Mouse (Mus musculus): ENCODE data around the gene Luzp1. TPM values are rescaled to one million over a fixed set of nuclear protein-coding genes. Genes with fewer than 3 reads are reported as not detected.

The Luzp1 gene
- polyA plus RNA-seq, 1 experiment from 2014 or later = 108 TPM

DNA sequence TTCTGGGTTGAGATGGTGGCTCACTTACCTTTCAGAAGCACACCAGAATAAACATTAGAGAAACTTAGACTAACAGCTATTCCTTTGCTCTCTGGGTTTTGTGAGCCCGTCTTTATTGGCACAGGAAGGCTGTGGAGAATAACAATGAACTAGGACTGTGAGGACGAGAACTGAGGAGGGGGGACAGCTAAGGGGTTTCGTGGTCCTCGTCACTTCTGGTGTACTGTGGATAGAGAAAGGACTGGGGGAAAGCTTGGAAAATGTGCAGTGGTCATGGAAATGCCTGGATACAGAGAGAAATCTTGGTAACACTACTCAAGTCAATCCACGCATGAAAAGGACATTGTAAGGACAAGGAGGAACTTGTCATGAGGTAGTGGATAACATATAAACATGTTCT, 52.3 kb downstream of the Luzp1 start:
- no peak overlapping the region for H3K27ac ChIP-seq
- H3K4me3 ChIP-seq = no peak overlapping the region
- H3K27me3 ChIP-seq (ENCODE audit: insufficient read depth, poor library complexity, severe bottlenecking) = no peaks in the 10 kb centered on the region
- H3K36me3 ChIP-seq = peaks cover 22% of the 10 kb centered on the region
- H3K9me3 ChIP-seq = no peaks in the 10 kb centered on the region
- no peaks in the 10 kb centered on the region for H3K4me1 ChIP-seq (replicated peaks)
- no peak for DNase-seq (ENCODE audit: low spot score)
- 82% methylated on average over 5 of the region's 5 CpGs for WGBS

DNA sequence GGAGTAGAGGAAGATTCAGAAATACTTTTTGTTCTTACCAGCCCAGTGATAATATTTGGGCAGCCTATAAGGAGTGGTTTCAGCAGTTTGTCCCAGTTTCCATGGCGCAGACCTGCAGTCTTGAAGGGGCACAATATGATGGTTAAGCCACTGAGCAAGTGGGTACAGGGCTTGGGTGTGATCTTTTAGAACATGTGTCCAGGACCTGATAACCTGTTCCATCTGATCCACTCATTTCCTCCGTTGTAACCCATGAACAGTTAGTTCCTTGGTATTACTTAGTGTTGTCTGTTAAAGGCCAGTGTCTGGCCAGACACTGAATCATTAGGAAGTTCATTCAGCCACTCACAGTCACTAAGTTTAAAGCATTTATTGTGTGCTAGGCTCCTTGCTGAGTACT, 54.7 kb downstream of the Luzp1 start:
- no peaks in the 10 kb centered on the region for H3K9me3 ChIP-seq
- H3K27ac ChIP-seq = no peak overlapping the region
- DNase-seq (ENCODE audit: low spot score) = no peak
- no peak overlapping the region for H3K4me3 ChIP-seq
- peaks cover 33% of the 10 kb centered on the region for H3K36me3 ChIP-seq
- H3K27me3 ChIP-seq (ENCODE audit: insufficient read depth, poor library complexity, severe bottlenecking) = no peaks in the 10 kb centered on the region
- 92% methylated on average over 2 of the region's 2 CpGs for WGBS
- H3K4me1 ChIP-seq (replicated peaks) = no peaks in the 10 kb centered on the region

DNA sequence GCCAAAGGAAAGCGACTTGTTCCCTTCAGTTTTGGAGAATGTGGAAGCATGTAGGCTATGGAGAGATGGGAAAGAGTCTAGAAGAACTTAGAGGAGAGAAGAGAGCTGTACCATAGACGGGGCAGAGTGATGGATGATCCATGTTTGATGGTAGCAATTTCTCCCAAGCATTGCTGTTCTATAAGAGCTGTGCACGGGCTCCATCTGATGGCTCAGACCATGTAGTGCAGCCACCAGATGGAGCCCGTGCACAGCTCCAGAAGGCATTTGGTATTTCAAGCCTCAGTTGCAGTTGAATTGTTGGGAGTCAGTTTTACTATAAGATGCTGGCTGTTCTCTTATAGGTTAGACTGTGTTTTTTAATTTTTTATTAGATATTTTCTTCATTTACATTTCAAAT, 56.9 kb downstream of the Luzp1 start:
- Histone ChIP-seq H3K9me3 (no peaks in the 10 kb centered on the region), H3K4me1 (replicated peaks) (no peaks in the 10 kb centered on the region), H3K4me3 (no peak overlapping the region), H3K36me3 (peaks cover 48% of the 10 kb centered on the region), H3K27ac (no peak overlapping the region), H3K27me3 (ENCODE audit: insufficient read depth, poor library complexity, severe bottlenecking) (no peaks in the 10 kb centered on the region)
- whole genome bisulfite sequencing = 24% methylated on average over 4 of the region's 4 CpGs
- peak; percentile 40 for DNase-seq (ENCODE audit: low spot score)

DNA sequence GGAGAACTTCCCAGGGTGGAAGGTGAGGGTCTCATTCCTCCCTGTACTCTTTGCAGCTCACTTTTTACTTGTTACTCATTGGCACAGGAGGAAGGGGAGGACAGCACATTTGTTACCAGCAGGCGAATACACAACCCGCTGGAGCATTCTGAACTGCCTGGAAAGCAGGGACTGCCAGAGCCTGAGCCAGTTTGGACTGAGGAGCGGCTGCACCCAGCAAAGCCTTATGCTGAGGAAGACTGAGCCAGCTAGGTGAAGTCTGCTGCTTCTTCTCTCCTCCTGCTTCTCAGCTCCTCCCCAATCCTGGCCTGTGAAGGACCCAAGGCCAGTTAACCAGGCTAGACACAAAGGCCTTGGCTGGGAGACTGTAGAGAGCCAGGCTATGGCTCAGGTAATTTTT, 75.6 kb downstream of the Luzp1 start:
- H3K27ac ChIP-seq = no peak overlapping the region
- no peaks in the 10 kb centered on the region for H3K27me3 ChIP-seq (ENCODE audit: insufficient read depth, poor library complexity, severe bottlenecking)
- H3K36me3 ChIP-seq = peaks cover 100% of the 10 kb centered on the region
- 88% methylated on average over 3 of the region's 3 CpGs for WGBS
- no peaks in the 10 kb centered on the region for H3K9me3 ChIP-seq
- no peak for DNase-seq (ENCODE audit: low spot score)
- no peaks in the 10 kb centered on the region for H3K4me1 ChIP-seq (replicated peaks)
- no peak overlapping the region for H3K4me3 ChIP-seq

DNA sequence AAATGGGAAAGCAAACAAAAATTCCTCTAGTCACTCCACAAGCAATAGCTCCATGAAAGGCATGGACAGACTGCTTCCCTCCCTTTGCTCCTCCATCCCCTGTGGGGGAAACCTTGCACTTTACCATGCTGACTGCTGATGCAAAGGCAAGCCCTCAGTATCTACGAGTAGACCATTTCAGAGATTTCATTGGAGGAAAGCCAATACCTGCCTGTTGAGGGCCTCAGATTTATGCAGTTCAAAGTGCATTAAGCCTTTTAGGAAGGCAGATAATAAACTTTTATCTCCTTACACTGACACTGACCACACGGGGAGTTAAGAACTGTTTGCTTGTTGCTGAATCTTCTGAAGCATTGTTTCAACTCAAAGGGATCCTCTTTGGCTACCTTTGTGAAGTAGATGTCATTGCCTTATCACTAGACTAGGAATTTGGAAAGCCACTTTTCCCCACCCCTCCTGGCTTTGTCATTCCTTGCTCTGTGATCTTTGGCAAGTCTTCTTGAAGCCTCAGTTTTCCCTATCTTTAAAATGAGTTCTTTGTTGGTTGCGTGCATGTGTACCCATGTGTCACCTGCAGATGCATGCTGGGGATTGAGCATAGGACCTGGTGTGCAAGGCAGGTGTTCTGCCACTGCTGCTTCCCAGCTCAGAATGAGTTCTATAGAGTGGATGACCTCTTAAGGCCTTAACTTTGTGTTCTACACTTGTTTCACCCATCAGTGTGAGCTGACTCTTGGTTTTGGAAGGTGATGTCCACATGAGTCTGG, 76.9 kb downstream of the Luzp1 start:
- DNase-seq (ENCODE audit: low spot score) = no peak
- Histone ChIP-seq H3K4me1 (replicated peaks) (no peaks in the 10 kb centered on the region), H3K36me3 (peaks cover 100% of the 10 kb centered on the region), H3K27me3 (ENCODE audit: insufficient read depth, poor library complexity, severe bottlenecking) (no peaks in the 10 kb centered on the region), H3K27ac (no peak overlapping the region), H3K9me3 (no peaks in the 10 kb centered on the region), H3K4me3 (no peak overlapping the region)
- WGBS = 82% methylated on average over 3 of the region's 3 CpGs

DNA sequence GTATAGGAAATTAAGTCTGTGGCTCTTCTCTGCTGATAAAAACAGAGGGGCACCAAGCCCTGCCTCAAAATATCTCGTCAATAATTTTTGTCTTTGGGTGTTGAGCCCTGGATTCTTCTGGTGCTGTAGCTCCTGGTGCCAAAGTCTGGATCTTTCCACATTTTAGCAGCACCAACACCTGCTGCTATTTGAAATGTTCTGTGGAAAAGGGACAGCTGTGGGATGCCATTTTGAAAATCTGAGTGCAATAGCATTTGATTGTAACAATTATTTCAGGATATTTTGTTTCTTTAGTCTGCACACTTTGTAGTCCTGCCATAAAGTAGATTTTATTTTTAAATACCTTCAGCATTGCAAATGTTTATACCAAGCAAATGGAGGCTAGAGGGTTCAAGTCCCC, 78.2 kb downstream of the Luzp1 start:
- WGBS = 93% methylated on average over 1 of the region's 1 CpGs
- DNase-seq (ENCODE audit: low spot score) = no peak
- Histone ChIP-seq H3K4me1 (replicated peaks) (no peaks in the 10 kb centered on the region), H3K27me3 (ENCODE audit: insufficient read depth, poor library complexity, severe bottlenecking) (no peaks in the 10 kb centered on the region), H3K36me3 (peaks cover 100% of the 10 kb centered on the region), H3K4me3 (no peak overlapping the region), H3K9me3 (no peaks in the 10 kb centered on the region), H3K27ac (no peak overlapping the region)

DNA sequence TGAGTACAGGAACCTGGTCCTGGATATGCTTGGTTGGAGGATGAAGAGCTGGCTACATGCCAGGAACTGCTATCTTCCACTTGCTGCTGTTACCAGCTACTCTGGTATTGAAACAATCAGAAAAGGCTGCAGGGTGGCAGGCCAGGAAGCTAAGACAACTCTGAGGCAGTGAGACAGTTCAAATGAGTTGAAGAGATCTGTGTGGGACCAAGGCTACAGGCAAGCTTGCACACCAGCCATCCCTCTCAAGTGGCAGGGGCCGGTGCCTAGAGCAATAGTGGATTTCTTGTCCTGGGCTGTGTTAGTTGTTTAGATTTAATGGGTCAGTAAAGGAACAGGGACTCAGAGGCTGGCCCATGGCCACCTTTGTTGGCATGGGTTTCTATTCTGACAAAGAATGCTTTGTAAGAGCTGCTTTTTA, 78.8 kb downstream of the Luzp1 start:
- H3K4me3 ChIP-seq = no peak overlapping the region
- H3K27ac ChIP-seq = no peak overlapping the region
- no peaks in the 10 kb centered on the region for H3K4me1 ChIP-seq (replicated peaks)
- H3K9me3 ChIP-seq = no peaks in the 10 kb centered on the region
- WGBS = 91% methylated on average over 1 of the region's 1 CpGs
- no peaks in the 10 kb centered on the region for H3K27me3 ChIP-seq (ENCODE audit: insufficient read depth, poor library complexity, severe bottlenecking)
- no peak for DNase-seq (ENCODE audit: low spot score)
- H3K36me3 ChIP-seq = peaks cover 100% of the 10 kb centered on the region

DNA sequence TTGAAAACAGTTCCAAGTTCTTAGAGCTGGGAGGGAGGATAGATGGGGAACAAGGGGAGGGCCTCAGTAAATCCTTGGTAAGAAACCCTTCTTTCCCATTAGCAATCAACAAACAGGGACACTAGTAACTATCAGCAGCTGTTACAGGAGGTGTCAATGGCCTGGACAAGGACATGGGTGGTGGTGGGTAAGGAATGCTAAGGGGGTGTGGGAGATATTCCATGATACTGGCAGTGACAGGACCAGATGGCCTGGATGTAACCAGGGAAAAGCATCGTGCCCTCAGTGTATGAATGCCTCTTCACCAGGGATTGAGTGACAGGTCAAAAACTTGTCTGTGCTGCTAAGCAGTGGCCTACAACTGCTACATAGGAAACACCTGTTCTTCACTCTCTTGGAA, 83.5 kb downstream of the Luzp1 start:
- no peak overlapping the region for H3K27ac ChIP-seq
- H3K27me3 ChIP-seq (ENCODE audit: insufficient read depth, poor library complexity, severe bottlenecking) = no peaks in the 10 kb centered on the region
- DNase-seq (ENCODE audit: low spot score) = no peak
- 74% methylated on average over 1 of the region's 1 CpGs for WGBS
- no peaks in the 10 kb centered on the region for H3K4me1 ChIP-seq (replicated peaks)
- H3K36me3 ChIP-seq = peaks cover 98% of the 10 kb centered on the region
- H3K4me3 ChIP-seq = no peak overlapping the region
- no peaks in the 10 kb centered on the region for H3K9me3 ChIP-seq

DNA sequence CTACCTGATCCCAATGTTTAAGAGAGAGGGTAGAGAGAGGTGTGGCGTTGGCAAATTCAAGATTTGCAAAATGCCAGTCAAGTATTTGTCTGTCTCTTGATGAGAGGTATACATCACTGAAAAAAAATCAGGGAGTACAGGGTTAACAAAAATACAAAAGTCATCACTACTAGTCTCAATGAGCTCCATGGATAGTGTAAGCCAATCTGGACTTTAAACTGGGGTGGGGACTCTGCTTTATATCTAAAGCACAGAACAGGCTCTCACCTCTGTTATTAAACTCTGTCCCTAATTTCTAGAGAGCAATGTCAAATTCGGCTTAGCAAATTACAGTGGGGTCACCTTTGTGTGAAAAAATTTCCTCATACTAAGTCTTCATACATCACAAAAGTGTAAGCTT, 88.1 kb downstream of the Luzp1 start:
- H3K9me3 ChIP-seq = no peaks in the 10 kb centered on the region
- no peak for DNase-seq (ENCODE audit: low spot score)
- H3K27ac ChIP-seq = no peak overlapping the region
- no peaks in the 10 kb centered on the region for H3K4me1 ChIP-seq (replicated peaks)
- no peaks in the 10 kb centered on the region for H3K27me3 ChIP-seq (ENCODE audit: insufficient read depth, poor library complexity, severe bottlenecking)
- H3K36me3 ChIP-seq = peaks cover 98% of the 10 kb centered on the region
- WGBS = 92% methylated on average over 2 of the region's 2 CpGs
- no peak overlapping the region for H3K4me3 ChIP-seq

DNA sequence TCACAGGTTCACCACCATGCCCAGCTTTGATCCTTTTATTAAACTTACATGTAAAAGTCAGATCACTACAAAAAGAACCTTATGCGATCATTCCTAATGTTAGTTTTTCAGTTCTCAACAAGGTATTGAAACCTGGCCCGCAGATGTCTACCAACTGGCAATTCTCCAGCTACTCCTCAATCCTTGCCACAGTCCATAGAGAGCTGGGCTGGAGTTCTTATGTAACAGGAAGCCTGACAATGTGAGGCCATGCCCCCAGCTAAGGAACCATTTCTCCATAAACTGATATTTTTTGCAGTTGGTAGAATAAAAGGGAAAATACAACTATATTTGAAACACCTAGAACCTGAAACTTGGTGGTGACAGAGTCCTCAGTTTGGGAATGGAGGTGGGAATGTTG, 90.1 kb downstream of the Luzp1 start:
- peaks cover 98% of the 10 kb centered on the region for H3K36me3 ChIP-seq
- no peaks in the 10 kb centered on the region for H3K4me1 ChIP-seq (replicated peaks)

DNA sequence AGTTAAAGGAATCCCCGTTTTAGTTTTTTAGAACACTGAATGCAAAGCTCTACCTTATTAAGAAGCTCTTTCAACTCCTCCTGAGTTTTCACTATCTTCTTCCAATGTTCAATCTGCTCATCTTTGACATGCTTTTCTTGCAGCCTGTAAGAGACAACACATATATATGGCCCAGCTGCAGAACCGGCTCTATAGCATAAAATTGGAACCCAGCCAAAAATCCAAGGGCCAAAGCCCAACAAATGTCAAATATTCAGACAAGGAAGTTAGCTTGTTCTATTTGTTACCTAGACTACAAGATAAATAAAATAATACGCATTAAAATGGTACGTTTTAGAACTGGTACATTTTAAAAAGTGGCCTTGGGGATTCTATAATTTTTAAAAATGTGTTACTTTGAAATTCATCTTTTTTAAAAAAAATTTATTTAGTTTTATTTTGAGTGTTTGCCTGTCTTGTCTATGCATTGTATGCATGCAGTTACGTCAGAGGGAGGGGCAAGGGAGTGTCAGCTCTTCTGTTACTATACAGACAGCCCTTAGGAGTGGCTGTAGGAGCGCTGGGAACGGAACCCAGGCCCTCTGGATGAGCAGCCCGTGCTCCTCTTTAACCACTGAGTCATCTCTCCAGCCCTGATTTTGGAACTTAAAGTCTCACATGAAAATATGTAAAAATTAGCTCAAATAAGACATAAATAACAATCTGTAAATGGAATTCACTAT, 90.9 kb downstream of the Luzp1 start:
- H3K27me3 ChIP-seq (ENCODE audit: insufficient read depth, poor library complexity, severe bottlenecking) = no peaks in the 10 kb centered on the region
- H3K4me3 ChIP-seq = no peak overlapping the region
- H3K36me3 ChIP-seq = peaks cover 100% of the 10 kb centered on the region
- no peak for DNase-seq (ENCODE audit: low spot score)
- WGBS = 95% methylated on average over 8 of the region's 8 CpGs
- no peaks in the 10 kb centered on the region for H3K4me1 ChIP-seq (replicated peaks)
- H3K27ac ChIP-seq = no peak overlapping the region
- no peaks in the 10 kb centered on the region for H3K9me3 ChIP-seq

More for the DNA sequence above, 90.1 kb downstream of the Luzp1 start:
- DNase-seq (ENCODE audit: low spot score) = no peak
- H3K27ac ChIP-seq = no peak overlapping the region
- H3K27me3 ChIP-seq (ENCODE audit: insufficient read depth, poor library complexity, severe bottlenecking) = no peaks in the 10 kb centered on the region
- no peak overlapping the region for H3K4me3 ChIP-seq
- H3K9me3 ChIP-seq = no peaks in the 10 kb centered on the region
- 95% methylated on average over 2 of the region's 2 CpGs for WGBS

DNA sequence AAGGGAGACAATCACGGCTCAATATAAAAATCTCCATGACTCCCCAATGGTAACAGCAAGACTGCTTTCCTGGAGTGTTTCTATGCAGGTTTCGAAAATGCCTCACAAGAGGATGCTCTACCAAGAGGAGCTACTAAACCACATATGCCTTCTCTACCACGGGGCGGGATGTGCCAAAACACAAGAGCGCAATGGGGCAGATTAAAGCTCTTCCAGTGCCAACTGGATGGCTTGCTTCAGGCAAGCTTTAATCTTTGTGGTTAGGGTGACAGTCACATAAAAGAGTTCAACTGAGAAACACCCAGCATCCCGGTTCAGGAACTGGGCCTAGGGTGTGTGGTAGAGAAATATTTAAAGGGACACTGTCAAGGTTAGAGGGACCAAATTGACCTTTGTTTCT, 93.2 kb downstream of the Luzp1 start:
- WGBS = 91% methylated on average over 6 of the region's 6 CpGs
- H3K36me3 ChIP-seq = peaks cover 100% of the 10 kb centered on the region
- no peaks in the 10 kb centered on the region for H3K27me3 ChIP-seq (ENCODE audit: insufficient read depth, poor library complexity, severe bottlenecking)
- H3K4me1 ChIP-seq (replicated peaks) = no peaks in the 10 kb centered on the region
- DNase-seq (ENCODE audit: low spot score) = no peak
- no peak overlapping the region for H3K27ac ChIP-seq
- H3K4me3 ChIP-seq = no peak overlapping the region
- H3K9me3 ChIP-seq = no peaks in the 10 kb centered on the region

DNA sequence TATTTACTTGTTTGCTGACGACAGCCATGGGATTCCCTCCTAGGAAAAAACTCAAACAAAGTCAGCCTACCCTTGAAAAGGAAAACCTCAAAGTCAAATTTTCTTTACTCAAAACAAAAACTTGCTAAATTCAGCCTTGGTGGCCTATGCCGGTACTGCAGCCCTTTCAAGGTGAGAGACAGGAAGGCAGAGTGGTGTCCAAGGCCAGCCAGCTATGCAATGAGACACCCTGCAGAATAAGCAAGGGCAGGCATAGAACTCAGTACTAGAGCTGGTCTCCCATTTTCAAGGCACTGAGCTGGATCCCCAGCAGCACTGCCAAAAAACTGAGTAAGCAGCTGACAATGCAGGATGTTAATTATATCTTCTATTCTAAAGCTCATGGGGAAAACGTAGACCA, 99.1 kb downstream of the Luzp1 start:
- whole genome bisulfite sequencing = 85% methylated on average over 3 of the region's 3 CpGs
- Histone ChIP-seq H3K4me1 (replicated peaks) (no peaks in the 10 kb centered on the region), H3K9me3 (no peaks in the 10 kb centered on the region), H3K27me3 (ENCODE audit: insufficient read depth, poor library complexity, severe bottlenecking) (no peaks in the 10 kb centered on the region), H3K36me3 (peaks cover 100% of the 10 kb centered on the region), H3K27ac (no peak overlapping the region), H3K4me3 (no peak overlapping the region)
- DNase-seq (ENCODE audit: low spot score) = no peak
